Mouse (Mus musculus) adrenal gland (tissue): ENCODE measurements at regions not wholly inside any gene's neighbourhood (a gene's known extent, or its start where the extent isn't known, plus 50 kb on each side); places are given as distances from the start of the nearest gene placed in this dataset.

ENCODE experiments used
- intact Hi-C: fragments of 180-260 bp; cut with DNase I; formaldehyde crosslinking; loops from one replicate; pipeline ENCODE4 v1.15.1; 2025

- intact Hi-C loops: no loop called here
Observed at GRCm38 (mm10) chr1:35331602-35332339, 482.0 kb downstream of the Plekhb2 start.

- intact Hi-C loops: no loop called here
Observed at GRCm38 (mm10) chr1:35332340-35332684, 482.5 kb downstream of the Plekhb2 start.

- intact Hi-C loops: no loop called here
Observed at GRCm38 (mm10) chr1:35337647-35338046, 487.9 kb downstream of the Plekhb2 start.

- intact Hi-C loops: no loop called here
Observed at GRCm38 (mm10) chr1:35338184-35338583, 488.4 kb downstream of the Plekhb2 start.

- intact Hi-C loops: no loop called here
Observed at GRCm38 (mm10) chr1:35344539-35344938, 494.8 kb downstream of the Plekhb2 start.

GRCm38 (mm10) chr1:35348294-35348693 lies 498.5 kb downstream of the Plekhb2 start:
- intact Hi-C loops: no loop called here

- intact Hi-C loops: no loop called here
Observed at GRCm38 (mm10) chr1:35358981-35359380, 509.2 kb downstream of the Plekhb2 start.

- intact Hi-C loops: no loop called here
Observed at GRCm38 (mm10) chr1:35361465-35361864, 511.7 kb downstream of the Plekhb2 start.

GRCm38 (mm10) chr1:35362836-35363235 lies 513.1 kb downstream of the Plekhb2 start:
- intact Hi-C loops: no loop called here

GRCm38 (mm10) chr1:35366559-35366958 lies 516.8 kb downstream of the Plekhb2 start:
- intact Hi-C loops: no loop called here

GRCm38 (mm10) chr1:35372751-35373150 lies 523.0 kb downstream of the Plekhb2 start:
- intact Hi-C loops: no loop called here

GRCm38 (mm10) chr1:35380633-35381385 lies 531.0 kb downstream of the Plekhb2 start:
- intact Hi-C loops: loop anchor here (10.0 kb wide), 1 partner anchor 684 kb away; the partner anchor contains the start of gene Hs6st1

GRCm38 (mm10) chr1:35385430-35385829 lies 535.7 kb downstream of the Plekhb2 start:
- intact Hi-C loops: loop anchor here (5.0 to 10.0 kb wide), 2 partner anchors 353 to 679 kb away; partner anchors contain the start of gene Hs6st1

- intact Hi-C loops: loop anchor here (5.0 to 10.0 kb wide), 2 partner anchors 356 to 677 kb away; partner anchors contain the start of gene Hs6st1
Observed at GRCm38 (mm10) chr1:35388181-35388580, 538.4 kb downstream of the Plekhb2 start.

- intact Hi-C loops: no loop called here
Observed at GRCm38 (mm10) chr1:35390371-35390770, 540.6 kb downstream of the Plekhb2 start.

GRCm38 (mm10) chr1:35390858-35391586 lies 541.2 kb downstream of the Plekhb2 start:
- intact Hi-C loops: no loop called here

GRCm38 (mm10) chr1:35393550-35394118 lies 543.9 kb downstream of the Plekhb2 start:
- intact Hi-C loops: no loop called here

- intact Hi-C loops: no loop called here
Observed at GRCm38 (mm10) chr1:35400674-35401359, 551.0 kb downstream of the Plekhb2 start.

- intact Hi-C loops: no loop called here
Observed at GRCm38 (mm10) chr1:35402995-35403394, 553.2 kb downstream of the Plekhb2 start.

- intact Hi-C loops: no loop called here
Observed at GRCm38 (mm10) chr1:35405418-35405817, 555.6 kb downstream of the Plekhb2 start.

GRCm38 (mm10) chr1:35415646-35416045 lies 565.9 kb downstream of the Plekhb2 start:
- intact Hi-C loops: no loop called here
